Mouse (Mus musculus) small intestine, adult 2 months (tissue): ENCODE data around the gene Htra1.

Experiments used
- CTCF ChIP-seq: fragments of 200-500 bp; IDR thresholded peaks from 2 replicates; pipeline ENCODE4 v1.5.1; 2012; ENCODE audit warnings: low read depth, mild to moderate bottlenecking, control low read depth, inconsistent platforms, low read length, moderate library complexity, mixed read lengths; ENCODE audit not compliant: insufficient replicate concordance, insufficient read length; ENCODE audit errors: extremely low read depth
- POLR2A ChIP-seq: fragments of 200-500 bp; IDR thresholded peaks from 2 replicates; pipeline ENCODE4 v1.6.1; 2012; ENCODE audit warnings: low read depth, mild to moderate bottlenecking, control low read depth, inconsistent platforms, low read length, moderate library complexity

- TF ChIP-seq CTCF: no peak
- TF ChIP-seq POLR2A: no peak
These were observed 28.8 kb downstream of the Htra1 start for GRCm38 (mm10) chr7:130964686-130965085.
